Mouse (Mus musculus): ENCODE results near the gene Enpp7. TPM values are rescaled to one million over a fixed set of nuclear protein-coding genes. Genes with fewer than 3 reads are reported as not detected.

The Enpp7 gene
- total RNA-seq, 1 experiment: not detected

DNA sequence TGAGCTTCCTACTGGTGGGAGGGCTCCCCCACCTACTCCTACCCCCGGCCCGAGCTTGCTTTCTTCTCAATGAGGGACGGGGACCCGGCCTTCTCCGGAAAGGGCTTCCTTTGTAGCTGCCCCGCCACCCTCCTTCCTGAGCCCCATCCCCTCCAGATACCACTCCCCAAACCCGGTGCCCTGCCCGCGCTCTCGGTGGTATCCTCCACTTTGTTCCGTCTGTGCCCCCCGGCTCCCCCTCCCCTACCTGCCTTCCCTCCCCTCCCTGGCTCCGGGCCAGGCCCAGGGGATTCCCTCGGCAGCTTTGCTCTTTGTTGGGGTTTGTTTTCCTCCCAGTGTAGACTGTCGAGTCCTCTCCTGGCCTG, 35.6 kb downstream of the Enpp7 start:
- no peak for TF ChIP-seq ZC3H11A (IDR thresholded peaks at IDR 0.05; ENCODE audit: borderline replicate concordance, low read depth, low read length)
- no peak for TF ChIP-seq MAFK (IDR thresholded peaks at IDR 0.05; ENCODE audit: insufficient read depth, low read depth, low read length)
- no peak for TF ChIP-seq CHD2 (IDR thresholded peaks at IDR 0.05; ENCODE audit: low read depth, low read length)
- TF ChIP-seq ZNF384 (IDR thresholded peaks at IDR 0.05; ENCODE audit: low read depth, low read length): no peak
- TF ChIP-seq HCFC1 (IDR thresholded peaks at IDR 0.05; ENCODE audit: borderline replicate concordance, insufficient read depth, low read length): no peak
- Histone ChIP-seq H3K36me3 (ENCODE audit: control insufficient read depth, insufficient read depth, low read length, poor library complexity, severe bottlenecking) (peaks cover 24% of the 10 kb centered on the region), H3K9ac (ENCODE audit: insufficient read depth, low read depth, low read length, poor library complexity, severe bottlenecking) (peak overlapping the region; percentile 94), H3K27ac (ENCODE audit: insufficient read depth, low read depth, low read length, poor library complexity, severe bottlenecking) (no peak overlapping the region), H3K4me3 (ENCODE audit: insufficient read depth in 1 of 2, low read depth in 1 of 2, low read length in 2 of 2, poor library complexity in 1 of 2, severe bottlenecking in 1 of 2) (peak overlapping the region; percentile 80 to 85), H3K9me3 (ENCODE audit: control insufficient read depth, insufficient read depth, low read depth, low read length) (no peaks in the 10 kb centered on the region), H3K4me1 (ENCODE audit: control insufficient read depth in 2 of 2, insufficient read depth in 2 of 2, low read length in 2 of 2, poor library complexity in 1 of 2) (peaks cover 0 to 3% of the 10 kb centered on the region in 2 experiments; a peak in 1 of 4 replicates)
- in situ Hi-C loops (cut with MboI; ENCODE audit: low sequenced_read_pairs in 2 of 2, unreplicated experiment in 2 of 2): no loop called here
- DNase-seq (ENCODE audit: low read depth, low spot score): no peak

DNA sequence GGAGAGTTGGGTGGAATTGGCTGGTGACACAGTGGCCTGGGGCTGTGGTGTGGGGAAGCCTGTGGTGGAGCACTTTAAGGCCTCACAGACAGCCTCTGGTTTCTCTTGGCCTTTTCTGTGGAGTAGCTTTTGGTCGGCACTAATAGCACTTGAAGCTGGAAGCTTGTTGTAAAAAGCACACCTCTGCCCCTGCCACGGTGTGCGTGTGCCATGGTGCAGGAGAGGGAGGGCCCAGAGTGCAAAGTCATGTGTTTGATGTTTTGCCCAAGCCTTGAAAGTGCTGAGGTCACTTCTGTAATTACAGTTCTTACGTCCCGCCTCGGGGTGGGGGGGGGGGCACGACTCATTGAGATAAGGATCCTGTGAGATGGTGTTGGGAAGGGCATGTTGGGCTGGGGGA, 36.3 kb downstream of the Enpp7 start:
- H3K4me1 ChIP-seq (ENCODE audit: control insufficient read depth in 2 of 2, insufficient read depth in 2 of 2, low read length in 2 of 2, poor library complexity in 1 of 2): peaks cover 0 to 3% of the 10 kb centered on the region in 2 experiments; a peak in 1 of 4 replicates
- in situ Hi-C loops (cut with MboI; ENCODE audit: low sequenced_read_pairs in 2 of 2, unreplicated experiment in 2 of 2): no loop called here
- peaks cover 31% of the 10 kb centered on the region for H3K36me3 ChIP-seq (ENCODE audit: control insufficient read depth, insufficient read depth, low read length, poor library complexity, severe bottlenecking)
- peak overlapping the region in 1 of 2 experiments; percentile 85; a peak in 2 of 4 replicates for H3K4me3 ChIP-seq (ENCODE audit: insufficient read depth in 1 of 2, low read depth in 1 of 2, low read length in 2 of 2, poor library complexity in 1 of 2, severe bottlenecking in 1 of 2)
- no peak for TF ChIP-seq CHD2 (IDR thresholded peaks at IDR 0.05; ENCODE audit: low read depth, low read length)
- no peak for TF ChIP-seq MAFK (IDR thresholded peaks at IDR 0.05; ENCODE audit: insufficient read depth, low read depth, low read length)
- no peak for TF ChIP-seq ZNF384 (IDR thresholded peaks at IDR 0.05; ENCODE audit: low read depth, low read length)
- no peak for TF ChIP-seq HCFC1 (IDR thresholded peaks at IDR 0.05; ENCODE audit: borderline replicate concordance, insufficient read depth, low read length)
- TF ChIP-seq ZC3H11A (IDR thresholded peaks at IDR 0.05; ENCODE audit: borderline replicate concordance, low read depth, low read length): no peak
- H3K9ac ChIP-seq (ENCODE audit: insufficient read depth, low read depth, low read length, poor library complexity, severe bottlenecking): no peak overlapping the region
- no peak for DNase-seq (ENCODE audit: low read depth, low spot score)
- no peak overlapping the region for H3K27ac ChIP-seq (ENCODE audit: insufficient read depth, low read depth, low read length, poor library complexity, severe bottlenecking)
- no peaks in the 10 kb centered on the region for H3K9me3 ChIP-seq (ENCODE audit: control insufficient read depth, insufficient read depth, low read depth, low read length)

DNA sequence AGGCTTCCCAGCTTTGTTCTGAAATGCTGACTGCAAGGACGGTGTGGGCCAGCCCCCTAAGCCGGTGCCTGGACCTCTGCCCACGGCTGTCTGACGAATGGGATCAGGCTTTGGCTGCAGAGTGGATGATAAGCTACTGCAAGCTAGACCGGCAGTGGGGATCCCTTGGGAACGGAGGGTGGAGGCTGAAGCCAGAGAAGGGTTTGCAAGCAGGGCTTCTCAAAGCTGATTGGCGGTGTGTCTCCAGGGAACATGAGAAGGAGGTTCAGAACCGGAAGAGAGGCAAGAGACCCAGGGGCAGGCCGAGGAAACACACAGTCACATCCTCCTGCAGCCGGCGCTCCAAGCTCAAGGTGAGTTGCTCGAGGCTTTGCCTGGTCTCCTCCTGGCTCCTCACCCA, 38.2 kb downstream of the Enpp7 start:
- H3K27ac ChIP-seq (ENCODE audit: insufficient read depth, low read depth, low read length, poor library complexity, severe bottlenecking): no peak overlapping the region
- DNase-seq (ENCODE audit: low read depth, low spot score): no peak
- peaks cover 41% of the 10 kb centered on the region for H3K36me3 ChIP-seq (ENCODE audit: control insufficient read depth, insufficient read depth, low read length, poor library complexity, severe bottlenecking)
- H3K9ac ChIP-seq (ENCODE audit: insufficient read depth, low read depth, low read length, poor library complexity, severe bottlenecking): no peak overlapping the region
- TF ChIP-seq CHD2 (IDR thresholded peaks at IDR 0.05; ENCODE audit: low read depth, low read length) (no peak), ZNF384 (IDR thresholded peaks at IDR 0.05; ENCODE audit: low read depth, low read length) (no peak), HCFC1 (IDR thresholded peaks at IDR 0.05; ENCODE audit: borderline replicate concordance, insufficient read depth, low read length) (no peak), ZC3H11A (IDR thresholded peaks at IDR 0.05; ENCODE audit: borderline replicate concordance, low read depth, low read length) (no peak), MAFK (IDR thresholded peaks at IDR 0.05; ENCODE audit: insufficient read depth, low read depth, low read length) (no peak)
- in situ Hi-C loops (cut with MboI; ENCODE audit: low sequenced_read_pairs in 2 of 2, unreplicated experiment in 2 of 2): no loop called here
- peaks cover 0 to 3% of the 10 kb centered on the region in 2 experiments; a peak in 1 of 4 replicates for H3K4me1 ChIP-seq (ENCODE audit: control insufficient read depth in 2 of 2, insufficient read depth in 2 of 2, low read length in 2 of 2, poor library complexity in 1 of 2)
- no peaks in the 10 kb centered on the region for H3K9me3 ChIP-seq (ENCODE audit: control insufficient read depth, insufficient read depth, low read depth, low read length)
- H3K4me3 ChIP-seq (ENCODE audit: insufficient read depth in 1 of 2, low read depth in 1 of 2, low read length in 2 of 2, poor library complexity in 1 of 2, severe bottlenecking in 1 of 2): no peak overlapping the region

DNA sequence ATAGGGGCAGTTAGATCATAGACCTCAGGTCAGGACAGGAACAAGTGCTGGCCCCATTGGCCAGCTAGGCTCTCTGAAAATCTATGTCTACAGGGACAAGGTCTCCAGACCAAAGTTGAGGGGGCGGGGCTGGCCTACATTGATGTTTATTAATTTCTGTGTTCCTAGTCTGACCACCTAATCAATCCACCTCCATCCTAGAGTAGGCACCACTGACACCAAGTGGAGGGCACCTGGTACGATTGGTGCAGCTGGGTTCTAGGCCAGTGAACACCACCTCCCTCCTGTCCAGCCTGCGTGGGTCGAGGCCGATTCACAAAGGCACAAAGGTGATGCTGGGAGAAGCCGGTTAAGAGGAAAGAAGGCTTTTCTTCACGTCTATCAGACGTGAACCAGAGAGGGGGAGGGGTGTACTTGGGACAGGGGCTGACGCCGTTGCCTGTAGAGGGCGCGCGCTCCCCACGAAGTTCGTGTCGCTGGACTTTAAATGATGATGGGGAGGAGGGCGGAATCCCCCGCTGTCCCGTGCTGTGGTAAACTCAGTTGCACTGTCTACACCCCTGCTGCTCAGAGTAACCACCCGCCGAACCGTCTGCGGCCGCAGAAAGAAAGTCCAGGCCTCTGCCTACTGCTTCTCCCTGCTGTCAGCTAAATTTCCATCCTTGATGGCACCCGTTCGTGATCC, 46.0 kb downstream of the Enpp7 start:
- no peak overlapping the region for H3K9ac ChIP-seq (ENCODE audit: insufficient read depth, low read depth, low read length, poor library complexity, severe bottlenecking)
- TF ChIP-seq ZC3H11A (IDR thresholded peaks at IDR 0.05; ENCODE audit: borderline replicate concordance, low read depth, low read length) (no peak), CHD2 (IDR thresholded peaks at IDR 0.05; ENCODE audit: low read depth, low read length) (0 out of 2 replicates have a peak, but pooled peaks have one; percentile 58), ZNF384 (IDR thresholded peaks at IDR 0.05; ENCODE audit: low read depth, low read length) (no peak), MAFK (IDR thresholded peaks at IDR 0.05; ENCODE audit: insufficient read depth, low read depth, low read length) (no peak), HCFC1 (IDR thresholded peaks at IDR 0.05; ENCODE audit: borderline replicate concordance, insufficient read depth, low read length) (no peak)
- H3K36me3 ChIP-seq (ENCODE audit: control insufficient read depth, insufficient read depth, low read length, poor library complexity, severe bottlenecking): peaks cover 13% of the 10 kb centered on the region; the same call in 1 of the 2 replicates
- no peak overlapping the region for H3K27ac ChIP-seq (ENCODE audit: insufficient read depth, low read depth, low read length, poor library complexity, severe bottlenecking)
- peaks cover 0 to 6% of the 10 kb centered on the region in 2 experiments; a peak in 1 of 4 replicates for H3K4me1 ChIP-seq (ENCODE audit: control insufficient read depth in 2 of 2, insufficient read depth in 2 of 2, low read length in 2 of 2, poor library complexity in 1 of 2)
- no peaks in the 10 kb centered on the region for H3K9me3 ChIP-seq (ENCODE audit: control insufficient read depth, insufficient read depth, low read depth, low read length)
- DNase-seq (ENCODE audit: low read depth, low spot score): no peak
- in situ Hi-C loops (cut with MboI; ENCODE audit: low sequenced_read_pairs in 2 of 2, unreplicated experiment in 2 of 2): loop anchor here in 1 of 2 experiments (10.0 kb wide), 1 partner anchor 51 kb away; the partner anchor contains the start of gene Cbx4
- H3K4me3 ChIP-seq (ENCODE audit: insufficient read depth in 1 of 2, low read depth in 1 of 2, low read length in 2 of 2, poor library complexity in 1 of 2, severe bottlenecking in 1 of 2): no peak overlapping the region

Data from ES-E14 (cell line).